Mouse (Mus musculus) kidney, adult 8-10 months (tissue): ENCODE results near the gene Wdr73.

Experiments
- DNase-seq, 2 experiments: peaks; one replicate each; pipeline ENCODE4 v3.0.0; 2022

The Wdr73 gene

DNA sequence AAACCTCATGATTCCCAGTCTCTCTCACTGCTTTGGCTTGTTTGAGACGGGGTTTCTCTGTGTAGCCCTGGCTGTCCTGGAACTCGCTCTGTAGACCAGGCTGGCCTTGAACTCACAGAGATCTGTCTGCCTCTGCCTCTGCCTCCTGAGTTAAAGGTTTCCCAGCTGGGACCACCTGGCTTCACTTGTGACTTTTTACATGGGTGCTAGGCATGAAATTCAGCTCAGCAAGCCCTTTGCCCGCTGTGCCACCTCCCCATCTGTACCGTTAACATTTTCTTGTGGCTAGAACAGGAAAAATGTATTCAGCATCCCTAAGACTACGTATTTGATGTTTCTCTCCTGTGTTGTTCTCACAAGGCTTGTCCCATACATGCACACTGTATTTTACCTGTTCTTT is 50.5 kb downstream of the Wdr73 start:
- no peak for DNase-seq

DNA sequence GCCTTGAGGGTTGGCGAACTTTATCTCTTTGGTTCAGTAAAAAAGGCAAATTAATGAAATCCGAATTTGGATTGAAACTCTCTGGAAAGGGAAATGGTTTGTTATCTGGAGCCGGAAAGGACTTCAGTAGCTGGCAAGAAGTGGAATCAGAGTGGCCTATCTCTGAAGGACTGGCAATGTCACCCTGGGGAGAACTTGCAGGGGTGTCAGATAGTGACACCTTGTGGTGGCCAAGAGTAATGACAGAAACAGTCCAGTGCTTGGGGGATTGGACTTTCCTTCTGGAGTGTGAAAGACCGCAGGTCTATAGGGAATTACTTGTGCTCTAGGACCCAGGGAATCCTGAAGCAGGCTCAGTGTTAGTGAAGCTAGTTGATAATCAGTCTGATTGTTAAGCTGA is 51.4 kb downstream of the Wdr73 start:
- peak; percentile 47 to 60 for DNase-seq

DNA sequence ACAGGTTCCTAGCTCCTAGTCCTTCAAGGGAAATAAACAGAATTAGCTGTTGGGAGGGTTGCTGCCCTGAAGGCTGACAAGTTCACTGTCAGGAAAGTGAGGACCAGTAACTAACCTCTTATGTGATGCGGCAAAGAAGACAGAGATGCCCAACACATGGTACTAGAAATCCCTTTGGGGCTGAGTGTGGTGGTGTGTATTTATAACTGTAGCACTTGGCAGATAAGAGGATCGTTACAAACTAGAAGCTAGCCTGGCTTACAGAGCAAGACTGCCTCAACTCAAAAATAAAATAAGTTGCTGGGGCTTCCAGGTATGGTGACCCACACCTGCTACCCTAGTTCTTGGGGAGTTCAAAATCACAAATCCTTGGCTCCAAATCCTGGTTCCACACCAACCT is 51.8 kb downstream of the Wdr73 start:
- no peak for DNase-seq

DNA sequence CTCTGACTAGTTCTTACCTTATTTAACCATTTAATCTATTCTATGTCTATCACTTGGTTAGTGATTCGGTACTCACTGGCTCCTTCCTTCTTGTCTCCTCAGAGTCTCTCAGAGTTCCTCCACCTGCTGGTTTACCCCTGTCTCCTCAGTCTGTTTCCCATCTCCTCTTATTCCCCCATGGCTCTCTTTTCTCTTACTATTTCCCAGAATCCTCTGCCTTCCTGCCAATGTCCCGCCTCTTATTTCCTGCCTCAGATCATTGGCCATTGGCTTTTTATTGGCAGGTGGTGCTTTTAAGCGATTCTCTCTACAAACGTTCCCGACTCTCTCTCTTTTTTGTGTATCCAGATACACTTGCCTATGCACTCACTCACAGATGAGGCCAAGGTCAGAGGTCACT is 54.4 kb downstream of the Wdr73 start:
- no peak for DNase-seq

DNA sequence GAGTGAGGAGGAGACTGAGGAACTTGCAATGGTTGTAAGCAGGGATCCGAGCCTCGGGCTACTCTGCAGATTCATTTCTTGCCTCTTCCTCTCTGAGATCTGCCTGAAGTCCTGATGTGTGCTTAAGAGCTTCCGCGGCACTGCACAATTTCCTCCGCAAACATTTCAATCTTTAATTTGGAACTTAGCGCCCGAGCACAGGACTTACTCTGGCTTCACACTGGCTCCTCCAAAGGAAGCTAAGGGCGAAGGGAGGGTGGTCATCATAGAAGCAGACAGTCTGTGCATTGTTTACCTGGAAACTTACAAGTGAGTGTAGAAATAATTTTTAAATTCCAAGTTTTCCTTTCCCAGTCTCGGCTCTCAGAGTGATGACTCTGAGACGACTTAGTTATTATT is 54.8 kb downstream of the Wdr73 start:
- no peak for DNase-seq

DNA sequence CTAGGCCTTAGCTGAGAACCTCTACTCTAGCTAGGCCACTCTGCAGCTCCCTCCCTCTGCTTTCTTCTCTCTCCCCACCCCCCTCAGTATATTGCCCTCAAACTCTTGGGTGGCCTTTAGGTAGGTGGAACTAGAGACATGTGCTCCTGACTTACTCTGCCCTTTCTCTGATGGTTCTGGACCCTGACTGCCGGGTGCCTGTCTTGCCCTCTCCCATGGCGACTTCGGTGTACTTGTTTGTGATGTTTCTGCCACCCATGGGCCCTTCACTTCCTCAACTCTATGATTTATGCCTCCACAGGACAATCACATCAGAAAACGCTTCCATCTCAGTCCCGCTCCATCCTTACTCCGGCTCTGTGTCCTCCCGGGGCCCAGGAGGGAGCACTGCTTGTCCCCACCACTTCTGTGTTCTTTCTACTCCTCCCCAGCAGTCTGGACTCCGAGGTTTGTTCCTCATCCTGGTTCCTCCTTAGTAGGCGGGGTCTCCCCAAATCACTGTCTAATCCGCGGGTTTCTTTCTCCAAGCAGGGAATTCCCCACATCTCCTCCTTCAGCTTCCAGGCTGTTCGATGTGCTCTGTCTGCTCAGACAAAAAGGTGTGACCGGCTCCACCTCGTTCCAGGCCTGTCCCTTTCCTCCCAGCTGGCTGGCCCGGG is 55.3 kb downstream of the Wdr73 start:
- DNase-seq: no peak

DNA sequence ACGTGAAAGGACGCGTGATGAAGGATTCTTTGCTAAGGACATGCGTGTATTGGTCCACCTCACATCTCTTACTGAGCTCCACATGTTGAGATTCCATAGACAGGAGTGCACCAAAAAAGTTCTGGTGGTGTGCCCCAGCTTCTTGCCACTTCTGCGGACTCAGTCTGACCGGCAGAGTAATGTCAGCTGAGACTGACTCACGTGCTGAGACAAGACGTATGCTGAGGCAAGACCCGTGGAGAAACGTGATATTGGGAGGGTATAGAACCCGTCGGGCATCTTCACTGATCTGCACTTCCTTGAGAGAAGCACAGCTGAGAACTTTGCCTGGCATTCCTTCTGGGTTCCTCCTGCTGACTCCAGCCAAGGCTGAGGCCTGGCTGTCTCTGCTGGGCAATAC is 56.4 kb downstream of the Wdr73 start:
- no peak for DNase-seq

DNA sequence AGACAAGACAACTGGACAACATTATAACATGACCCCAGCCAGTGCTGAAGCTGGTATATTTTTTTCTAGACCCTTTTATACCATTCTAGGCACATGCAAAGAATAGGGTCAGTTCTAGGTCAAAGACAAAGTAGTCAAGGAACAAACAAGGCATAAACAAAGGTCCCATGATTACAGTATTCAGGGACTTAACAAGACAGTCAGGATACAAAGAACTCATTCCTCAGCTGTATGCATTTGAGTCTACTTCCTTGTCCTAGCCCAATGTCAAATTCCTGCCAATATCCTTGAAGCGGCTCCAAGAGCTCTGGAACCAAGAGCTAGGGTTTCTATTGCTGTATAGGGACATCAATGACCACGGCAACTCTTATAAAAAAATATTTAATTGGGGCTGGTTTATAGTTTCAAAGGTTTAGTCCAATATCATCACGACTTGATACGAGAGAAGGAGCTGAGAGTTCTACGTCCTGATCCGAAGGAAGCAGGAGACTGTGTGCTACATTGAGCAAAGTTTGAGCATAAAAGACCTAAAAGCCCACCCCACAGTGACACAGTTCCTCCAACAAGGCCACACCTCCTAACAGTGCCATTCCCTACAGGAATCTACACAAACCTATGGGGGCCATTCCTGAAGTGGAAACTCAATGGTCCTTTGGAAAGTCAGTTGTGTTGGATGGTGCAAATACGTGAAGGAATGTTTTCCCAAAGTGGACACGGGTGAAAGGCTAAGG is 57.0 kb downstream of the Wdr73 start:
- no peak for DNase-seq

DNA sequence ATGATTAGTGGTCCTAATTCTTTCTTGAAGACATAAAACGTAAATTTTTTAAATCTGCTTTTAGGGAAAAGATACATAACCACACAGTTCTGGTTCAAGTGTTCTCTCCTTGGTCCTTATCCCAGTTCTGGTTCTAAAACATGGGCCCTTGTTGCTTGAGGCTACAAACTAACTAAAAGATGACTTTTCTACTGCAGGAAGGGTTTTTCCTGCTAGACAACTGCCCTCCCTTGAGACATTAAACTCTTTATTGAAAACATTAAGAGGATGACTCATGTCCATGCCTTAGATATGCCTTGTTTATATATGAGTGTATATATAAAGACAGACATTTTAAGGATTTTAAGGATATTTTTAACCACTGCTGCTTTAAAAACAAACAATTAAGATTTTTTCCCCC is 57.9 kb downstream of the Wdr73 start:
- DNase-seq: no peak

DNA sequence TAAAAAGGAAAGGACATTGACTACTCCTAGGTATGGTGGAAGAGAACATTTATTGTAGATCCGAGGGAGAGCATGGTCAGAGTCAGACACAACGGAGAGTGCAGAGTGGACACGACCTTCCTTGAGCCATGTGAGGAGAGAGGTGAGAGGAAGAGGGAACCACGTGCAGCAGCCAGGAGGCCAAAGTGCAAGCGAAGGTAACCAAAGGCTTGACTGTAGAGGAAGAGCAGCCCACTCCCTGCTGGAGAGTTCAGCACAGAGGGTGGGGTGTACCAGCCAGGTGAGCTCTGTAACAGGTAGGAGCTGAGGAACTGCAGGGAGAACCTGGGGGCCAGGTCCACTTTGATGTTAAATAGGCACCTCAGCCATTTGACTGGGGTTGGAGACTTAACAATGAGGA is 58.9 kb downstream of the Wdr73 start:
- no peak for DNase-seq

DNA sequence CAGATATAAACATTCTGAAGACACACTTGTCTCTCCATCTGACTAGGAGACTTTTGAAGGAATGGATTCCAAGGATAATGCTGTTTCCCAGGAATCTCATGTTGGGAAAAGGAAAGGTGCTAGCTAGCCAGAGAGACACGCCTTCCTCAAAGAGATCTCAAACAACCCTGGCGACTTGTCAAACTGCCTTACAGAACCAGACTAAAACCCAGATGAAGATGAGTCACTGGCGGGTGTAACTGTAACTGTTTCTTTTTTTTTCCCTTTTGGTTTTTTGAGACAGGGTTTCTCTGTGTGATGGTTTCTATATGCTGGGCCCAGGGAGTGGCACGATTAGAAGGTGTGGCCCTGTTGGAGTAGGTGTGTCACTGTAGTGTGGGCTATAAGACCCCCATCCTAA is 60.1 kb downstream of the Wdr73 start:
- no peak for DNase-seq
